Mouse (Mus musculus): ENCODE results near the gene Fibcd1. TPM values are rescaled to one million over a fixed set of nuclear protein-coding genes. Genes with fewer than 3 reads are reported as not detected.

Fibcd1 gene
- polyA plus RNA-seq, 1 experiment from 2014 or later, result 0.24 TPM

- Histone ChIP-seq H3K36me3 (ENCODE audit: control insufficient read depth, insufficient read depth, low read length) (no peaks in the 10 kb centered on the region), H3K9ac (ENCODE audit: low read length) (no peak overlapping the region), H3K27ac (ENCODE audit: low read depth, low read length) (no peak overlapping the region), H3K4me2 (ENCODE audit: low read depth, low read length, severe bottlenecking) (no peak overlapping the region), H3K9me3 (ENCODE audit: control insufficient read depth, low read length) (no peaks in the 10 kb centered on the region), H3K4me1 (replicated peaks; ENCODE audit: control insufficient read depth, insufficient read depth, low read length) (peaks cover 23% of the 10 kb centered on the region), H3K27me3 (ENCODE audit: control insufficient read depth, insufficient read depth, low read length) (no peaks in the 10 kb centered on the region), H3K4me3 (ENCODE audit: low read depth, low read length) (no peak overlapping the region)
- ATAC-seq (replicated peaks; ENCODE audit: low FRiP score) (no peak), DNase-seq (ENCODE audit: low spot score) (no peak)
- 85% methylated on average over 14 of the region's 14 CpGs for WGBS
Observed at GRCm38 (mm10) chr2:31811086-31811958, 34.5 kb downstream of the Fibcd1 start.

GRCm38 (mm10) chr2:31810444-31810843 is 35.4 kb downstream of the Fibcd1 start, which contains the start of gene Qrfp:
Gene Qrfp, minus strand, starts transcription at chr2:31810580.
- H3K4me1 ChIP-seq (replicated peaks; ENCODE audit: control insufficient read depth, insufficient read depth, low read length), result peaks cover 29% of the 10 kb centered on the region
- no peaks in the 10 kb centered on the region for H3K27me3 ChIP-seq (ENCODE audit: control insufficient read depth, insufficient read depth, low read length)
- H3K36me3 ChIP-seq (ENCODE audit: control insufficient read depth, insufficient read depth, low read length), result no peaks in the 10 kb centered on the region
- peak within 1 kb of the TSS; percentile 12; the same call in 1 of the 2 replicates for H3K9ac ChIP-seq (ENCODE audit: low read length)
- ATAC-seq (replicated peaks; ENCODE audit: low FRiP score) (no peak), DNase-seq (ENCODE audit: low spot score) (no peak)
- 0 out of 2 replicates have a peak within 1 kb of the TSS, but pooled peaks have one; percentile 11 for H3K4me2 ChIP-seq (ENCODE audit: low read depth, low read length, severe bottlenecking)
- no peaks in the 10 kb centered on the region for H3K9me3 ChIP-seq (ENCODE audit: control insufficient read depth, low read length)
- 46% methylated on average over 12 of the region's 12 CpGs for WGBS
- H3K4me3 ChIP-seq (ENCODE audit: low read depth, low read length), result no peak within 1 kb of the TSS
- H3K27ac ChIP-seq (ENCODE audit: low read depth, low read length), result no peak within 1 kb of the TSS

GRCm38 (mm10) chr2:31809358-31809740 is 36.5 kb downstream of the Fibcd1 start:
- H3K9me3 ChIP-seq (ENCODE audit: control insufficient read depth, low read length), result no peaks in the 10 kb centered on the region
- H3K27ac ChIP-seq (ENCODE audit: low read depth, low read length), result no peak overlapping the region
- DNase-seq (ENCODE audit: low spot score), result no peak
- H3K9ac ChIP-seq (ENCODE audit: low read length), result no peak overlapping the region
- peaks cover 31% of the 10 kb centered on the region for H3K4me1 ChIP-seq (replicated peaks; ENCODE audit: control insufficient read depth, insufficient read depth, low read length)
- no peak overlapping the region for H3K4me3 ChIP-seq (ENCODE audit: low read depth, low read length)
- 0 out of 2 replicates have a peak overlapping the region, but pooled peaks have one; percentile 11 for H3K4me2 ChIP-seq (ENCODE audit: low read depth, low read length, severe bottlenecking)
- no peaks in the 10 kb centered on the region for H3K36me3 ChIP-seq (ENCODE audit: control insufficient read depth, insufficient read depth, low read length)
- ATAC-seq (replicated peaks; ENCODE audit: low FRiP score), result no peak
- WGBS, result 52% methylated on average over 2 of the region's 2 CpGs
- no peaks in the 10 kb centered on the region for H3K27me3 ChIP-seq (ENCODE audit: control insufficient read depth, insufficient read depth, low read length)

GRCm38 (mm10) chr2:31808410-31809357 is 37.1 kb downstream of the Fibcd1 start:
- no peak overlapping the region for H3K9ac ChIP-seq (ENCODE audit: low read length)
- H3K36me3 ChIP-seq (ENCODE audit: control insufficient read depth, insufficient read depth, low read length), result no peaks in the 10 kb centered on the region
- DNase-seq (ENCODE audit: low spot score) (no peak), ATAC-seq (replicated peaks; ENCODE audit: low FRiP score) (no peak)
- 42% methylated on average over 28 of the region's 28 CpGs for WGBS
- peaks cover 31% of the 10 kb centered on the region for H3K4me1 ChIP-seq (replicated peaks; ENCODE audit: control insufficient read depth, insufficient read depth, low read length)
- no peaks in the 10 kb centered on the region for H3K9me3 ChIP-seq (ENCODE audit: control insufficient read depth, low read length)
- H3K27ac ChIP-seq (ENCODE audit: low read depth, low read length), result no peak overlapping the region
- H3K4me2 ChIP-seq (ENCODE audit: low read depth, low read length, severe bottlenecking), result no peak overlapping the region
- no peaks in the 10 kb centered on the region for H3K27me3 ChIP-seq (ENCODE audit: control insufficient read depth, insufficient read depth, low read length)
- H3K4me3 ChIP-seq (ENCODE audit: low read depth, low read length), result no peak overlapping the region

GRCm38 (mm10) chr2:31806639-31807382 is 39.0 kb downstream of the Fibcd1 start:
- no peaks in the 10 kb centered on the region for H3K27me3 ChIP-seq (ENCODE audit: control insufficient read depth, insufficient read depth, low read length)
- H3K9ac ChIP-seq (ENCODE audit: low read length), result no peak overlapping the region
- 25% methylated on average over 9 of the region's 9 CpGs for WGBS
- peaks cover 6% of the 10 kb centered on the region; the same call in 1 of the 2 replicates for H3K36me3 ChIP-seq (ENCODE audit: control insufficient read depth, insufficient read depth, low read length)
- H3K4me2 ChIP-seq (ENCODE audit: low read depth, low read length, severe bottlenecking), result no peak overlapping the region
- peak overlapping the region; percentile 41 for H3K27ac ChIP-seq (ENCODE audit: low read depth, low read length)
- no peak for DNase-seq (ENCODE audit: low spot score)
- peak; percentile 18; the same call in 1 of the 2 replicates for ATAC-seq (replicated peaks; ENCODE audit: low FRiP score)
- no peaks in the 10 kb centered on the region for H3K9me3 ChIP-seq (ENCODE audit: control insufficient read depth, low read length)
- no peak overlapping the region for H3K4me3 ChIP-seq (ENCODE audit: low read depth, low read length)
- H3K4me1 ChIP-seq (replicated peaks; ENCODE audit: control insufficient read depth, insufficient read depth, low read length), result peaks cover 31% of the 10 kb centered on the region

- H3K4me3 ChIP-seq (ENCODE audit: low read depth, low read length), result no peak overlapping the region
- no peak overlapping the region for H3K27ac ChIP-seq (ENCODE audit: low read depth, low read length)
- 93% methylated on average over 14 of the region's 14 CpGs for WGBS
- ATAC-seq (replicated peaks; ENCODE audit: low FRiP score) (no peak), DNase-seq (ENCODE audit: low spot score) (no peak)
- no peaks in the 10 kb centered on the region for H3K9me3 ChIP-seq (ENCODE audit: control insufficient read depth, low read length)
- H3K4me2 ChIP-seq (ENCODE audit: low read depth, low read length, severe bottlenecking), result no peak overlapping the region
- H3K9ac ChIP-seq (ENCODE audit: low read length), result no peak overlapping the region
- no peaks in the 10 kb centered on the region for H3K27me3 ChIP-seq (ENCODE audit: control insufficient read depth, insufficient read depth, low read length)
- peaks cover 20% of the 10 kb centered on the region; the same call in 1 of the 2 replicates for H3K36me3 ChIP-seq (ENCODE audit: control insufficient read depth, insufficient read depth, low read length)
- H3K4me1 ChIP-seq (replicated peaks; ENCODE audit: control insufficient read depth, insufficient read depth, low read length), result peaks cover 18% of the 10 kb centered on the region
Observed at GRCm38 (mm10) chr2:31803480-31803879, 42.3 kb downstream of the Fibcd1 start.

GRCm38 (mm10) chr2:31802811-31803210 is 43.0 kb downstream of the Fibcd1 start:
- H3K27ac ChIP-seq (ENCODE audit: low read depth, low read length), result no peak overlapping the region
- DNase-seq (ENCODE audit: low spot score) (no peak), ATAC-seq (replicated peaks; ENCODE audit: low FRiP score) (no peak)
- H3K27me3 ChIP-seq (ENCODE audit: control insufficient read depth, insufficient read depth, low read length), result no peaks in the 10 kb centered on the region
- no peak overlapping the region for H3K4me3 ChIP-seq (ENCODE audit: low read depth, low read length)
- no peak overlapping the region for H3K4me2 ChIP-seq (ENCODE audit: low read depth, low read length, severe bottlenecking)
- no peaks in the 10 kb centered on the region for H3K9me3 ChIP-seq (ENCODE audit: control insufficient read depth, low read length)
- H3K36me3 ChIP-seq (ENCODE audit: control insufficient read depth, insufficient read depth, low read length), result peaks cover 24% of the 10 kb centered on the region; the same call in 1 of the 2 replicates
- WGBS, result 91% methylated on average over 8 of the region's 8 CpGs
- H3K9ac ChIP-seq (ENCODE audit: low read length), result no peak overlapping the region
- peaks cover 16% of the 10 kb centered on the region for H3K4me1 ChIP-seq (replicated peaks; ENCODE audit: control insufficient read depth, insufficient read depth, low read length)

GRCm38 (mm10) chr2:31801416-31801815 is 44.4 kb downstream of the Fibcd1 start:
- Histone ChIP-seq H3K36me3 (ENCODE audit: control insufficient read depth, insufficient read depth, low read length) (peaks cover 30% of the 10 kb centered on the region; the same call in 1 of the 2 replicates), H3K4me3 (ENCODE audit: low read depth, low read length) (no peak overlapping the region), H3K4me1 (replicated peaks; ENCODE audit: control insufficient read depth, insufficient read depth, low read length) (peaks cover 9% of the 10 kb centered on the region; the same call in 1 of the 2 replicates), H3K27ac (ENCODE audit: low read depth, low read length) (no peak overlapping the region), H3K9me3 (ENCODE audit: control insufficient read depth, low read length) (no peaks in the 10 kb centered on the region), H3K4me2 (ENCODE audit: low read depth, low read length, severe bottlenecking) (no peak overlapping the region), H3K9ac (ENCODE audit: low read length) (no peak overlapping the region), H3K27me3 (ENCODE audit: control insufficient read depth, insufficient read depth, low read length) (no peaks in the 10 kb centered on the region)
- DNase-seq (ENCODE audit: low spot score) (no peak), ATAC-seq (replicated peaks; ENCODE audit: low FRiP score) (no peak)
- WGBS, result 93% methylated on average over 9 of the region's 9 CpGs

All from forebrain, embryonic 11.5 days (tissue).